Mouse (Mus musculus) liver, postnatal 0 days (tissue): ENCODE measurements at regions not wholly inside any gene's neighbourhood (a gene's known extent, or its start where the extent isn't known, plus 50 kb on each side); places are given as distances from the start of the nearest gene placed in this dataset.

ENCODE experiments used
- CTCF ChIP-seq: sonication (generic); IDR thresholded peaks from 2 replicates; pipeline ENCODE4 v1.5.1; 2016; ENCODE audit warnings: antibody characterized with exemption, low read depth
- EP300 ChIP-seq: IDR thresholded peaks from 2 replicates; pipeline ENCODE4 v1.6.1; 2016; ENCODE audit warnings: antibody characterized with exemption, low read depth, mild to moderate bottlenecking

GRCm38 (mm10) chr4:105614390-105614789 lies 175.3 kb upstream of the Gm12728 start:
- TF ChIP-seq CTCF (no peak), EP300 (no peak)
